25 mouse cellular contexts compared by ENCODE assay signal in the genomic region with DNA sequence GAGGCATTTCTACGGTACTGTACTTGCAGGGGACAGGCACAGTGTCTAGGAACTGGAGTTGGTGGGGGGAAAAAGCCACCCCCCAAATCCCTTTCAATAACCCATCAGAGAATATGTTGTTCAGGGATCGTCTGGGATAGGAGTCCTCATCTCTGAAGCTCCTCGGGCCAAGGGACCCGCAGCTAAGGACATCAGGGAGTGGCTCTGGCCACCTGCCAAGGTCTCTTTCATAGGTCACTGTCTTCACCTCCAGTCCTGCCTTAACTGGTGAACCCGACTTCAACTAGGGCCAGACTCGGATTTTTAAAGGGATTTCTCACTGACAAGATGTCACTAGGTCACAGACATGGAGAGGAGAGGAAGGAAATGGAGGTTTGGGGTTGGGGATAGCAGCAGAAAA. TPM values are rescaled to one million over a fixed set of nuclear protein-coding genes. Genes with fewer than 3 reads are reported as not detected.
DNase-seq lines count a peak whose midpoint lies in the region; ATAC-seq lines count a peak whose summit lies in the region.
"Had no signal": no experiment of that assay in that cellular context is flagged by ENCODE, and none has a peak within 500 bp of the region (broad histone marks: within the 10 kb centered on the region; RNA-seq: fewer than 3 reads in every experiment).

No protein-coding gene starts in this region.

- peaks cover 26% of the 10 kb centered on the region for H3K27me3 ChIP-seq in forebrain, embryonic 11.5 days (ENCODE audit: control insufficient read depth, insufficient read depth, low read length)
- H3K27me3 ChIP-seq in forebrain, embryonic 10.5 days (ENCODE audit: poor library complexity, severe bottlenecking), result peaks cover 42% of the 10 kb centered on the region
- peaks cover 28% of the 10 kb centered on the region for H3K27me3 ChIP-seq in hindbrain, embryonic 10.5 days (ENCODE audit: insufficient read depth, poor library complexity, severe bottlenecking)
- peaks cover 22% of the 10 kb centered on the region for H3K27me3 ChIP-seq in hindbrain, embryonic 11.5 days (ENCODE audit: control insufficient read depth, insufficient read depth, low read length)

- H3K9me3 ChIP-seq in forebrain, embryonic 11.5 days (ENCODE audit: control insufficient read depth, low read length), result no peaks in the 10 kb centered on the region
- H3K9me3 ChIP-seq in forebrain, embryonic 10.5 days, result no peaks in the 10 kb centered on the region
- H3K9me3 ChIP-seq in hindbrain, embryonic 10.5 days, result no peaks in the 10 kb centered on the region
- no peaks in the 10 kb centered on the region for H3K9me3 ChIP-seq in hindbrain, embryonic 11.5 days (ENCODE audit: control insufficient read depth, low read length)
- H3K9me3 ChIP-seq: embryonic facial prominence, embryonic 10.5 days; embryonic facial prominence, embryonic 12.5 days; forebrain, embryonic 13.5 days; forebrain, embryonic 15.5 days; G1E had no signal

- H3K36me3 ChIP-seq in forebrain, embryonic 11.5 days (ENCODE audit: control insufficient read depth, insufficient read depth, low read length), result no peaks in the 10 kb centered on the region
- no peaks in the 10 kb centered on the region for H3K36me3 ChIP-seq in forebrain, embryonic 10.5 days (replicated peaks)
- no peaks in the 10 kb centered on the region for H3K36me3 ChIP-seq in hindbrain, embryonic 10.5 days
- H3K36me3 ChIP-seq in hindbrain, embryonic 11.5 days (ENCODE audit: control insufficient read depth, insufficient read depth, low read length), result no peaks in the 10 kb centered on the region
- H3K36me3 ChIP-seq: embryonic facial prominence, embryonic 10.5 days; embryonic facial prominence, embryonic 12.5 days; forebrain, embryonic 15.5 days; G1E had no signal

- no peak overlapping the region for H3K9ac ChIP-seq in forebrain, embryonic 11.5 days (ENCODE audit: low read length)
- no peak overlapping the region for H3K9ac ChIP-seq in hindbrain, embryonic 11.5 days (ENCODE audit: low read depth, low read length)
- H3K9ac ChIP-seq: embryonic facial prominence, embryonic 12.5 days; forebrain, embryonic 13.5 days; forebrain, embryonic 15.5 days; forebrain, postnatal 0 days had no signal

- no peak overlapping the region for H3K27ac ChIP-seq in forebrain, embryonic 11.5 days (ENCODE audit: low read depth, low read length)
- H3K27ac ChIP-seq in forebrain, embryonic 10.5 days, result no peak overlapping the region
- no peak overlapping the region for H3K27ac ChIP-seq in hindbrain, embryonic 10.5 days
- no peak overlapping the region for H3K27ac ChIP-seq in hindbrain, embryonic 11.5 days (ENCODE audit: low read depth, low read length)
- H3K27ac ChIP-seq: embryonic facial prominence, embryonic 10.5 days; embryonic facial prominence, embryonic 12.5 days; forebrain, embryonic 13.5 days; forebrain, embryonic 15.5 days had no signal

- ATAC-seq in forebrain, embryonic 11.5 days (replicated peaks; ENCODE audit: low FRiP score), result no peak
- ATAC-seq in hindbrain, embryonic 11.5 days (ENCODE audit: low FRiP score), result no peak
- ATAC-seq: activated CD4-positive, CD25-positive, alpha-beta regulatory T cell, adult 4 months; CD4-positive, CD25-positive, alpha-beta regulatory T cell, adult 4 months; forebrain, embryonic 13.5 days; forebrain, embryonic 15.5 days; forebrain, postnatal 0 days; Patski had no signal

- no peak overlapping the region for H3K4me3 ChIP-seq in forebrain, embryonic 11.5 days (ENCODE audit: low read depth, low read length)
- H3K4me3 ChIP-seq in forebrain, embryonic 10.5 days, result no peak overlapping the region
- no peak overlapping the region for H3K4me3 ChIP-seq in hindbrain, embryonic 10.5 days
- H3K4me3 ChIP-seq in hindbrain, embryonic 11.5 days (ENCODE audit: low read depth, low read length), result no peak overlapping the region
- H3K4me3 ChIP-seq: embryonic facial prominence, embryonic 10.5 days; embryonic facial prominence, embryonic 12.5 days; forebrain, embryonic 13.5 days; forebrain, embryonic 15.5 days had no signal

- H3K4me1 ChIP-seq in forebrain, embryonic 11.5 days (replicated peaks; ENCODE audit: control insufficient read depth, insufficient read depth, low read length), result peaks cover 8% of the 10 kb centered on the region; the same call in 1 of the 2 replicates
- peaks cover 26% of the 10 kb centered on the region for H3K4me1 ChIP-seq in forebrain, embryonic 10.5 days
- peaks cover 39% of the 10 kb centered on the region for H3K4me1 ChIP-seq in hindbrain, embryonic 10.5 days (replicated peaks)
- H3K4me1 ChIP-seq in hindbrain, embryonic 11.5 days (replicated peaks; ENCODE audit: control insufficient read depth, insufficient read depth, low read length), result peaks cover 10% of the 10 kb centered on the region

- 72% methylated on average over 6 of the region's 6 CpGs for WGBS in forebrain, embryonic 11.5 days
- 77% methylated on average over 6 of the region's 6 CpGs for WGBS in forebrain, embryonic 10.5 days
- WGBS in hindbrain, embryonic 10.5 days, result 73% methylated on average over 6 of the region's 6 CpGs
- WGBS in hindbrain, embryonic 11.5 days, result 75% methylated on average over 6 of the region's 6 CpGs

- no peak overlapping the region for H3K4me2 ChIP-seq in forebrain, embryonic 11.5 days (ENCODE audit: low read depth, low read length, severe bottlenecking)
- no peak overlapping the region for H3K4me2 ChIP-seq in hindbrain, embryonic 11.5 days (replicated peaks; ENCODE audit: low read depth, low read length)
- H3K4me2 ChIP-seq: embryonic facial prominence, embryonic 12.5 days; forebrain, embryonic 13.5 days; forebrain, embryonic 15.5 days had no signal

- DNase-seq in forebrain, embryonic 11.5 days (ENCODE audit: low spot score), result peak; percentile 31
- no peak for DNase-seq in forebrain, embryonic 10.5 days (ENCODE audit: extremely low spot score, low spot score)
- DNase-seq in hindbrain, embryonic 10.5 days (ENCODE audit: low spot score), result peak; percentile 2
- no peak for DNase-seq in hindbrain, embryonic 11.5 days (ENCODE audit: low spot score)
- DNase-seq in right cerebral cortex, postnatal 4 days, result peak; percentile 4
- DNase-seq in right cerebral cortex, adult 2 months (ENCODE audit: low spot score in 2 of 2), result no peak
- DNase-seq in 416B (ENCODE audit: low read depth), result peak; percentile 70
- DNase-seq in ovary, postnatal 10 days (ENCODE audit: low spot score), result no peak
- DNase-seq: adrenal gland, adult 8-10 months; adrenal gland, postnatal 14 days; adrenal gland, postnatal 36 days; B cell, adult 2 months; cerebellum, adult 11-12 months; cerebellum, adult 2 months; cerebellum, postnatal 10 days; cerebellum, postnatal 25 days; forebrain, postnatal 0 days had no signal

RNA-seq across cellular contexts. Expression of a gene that starts 4.0 kb away (rescaled TPM):
- polyA plus RNA-seq in forebrain, embryonic 11.5 days (2014; fragmentation: Nextera tagmentation; extraction: Ambion mirVana), result 0.95 and 1.1 TPM in 2 replicates
- polyA plus RNA-seq in forebrain, embryonic 10.5 days (2016; fragmentation: Nextera tagmentation; extraction: Ambion mirVana), result 1.1 and 1.3 TPM in 2 replicates
- polyA plus RNA-seq in hindbrain, embryonic 10.5 days (2016; fragmentation: Nextera tagmentation; extraction: Ambion mirVana), result 1.5 and 4.2 TPM in 2 replicates
- 2.6 and 2.7 TPM in 2 replicates for polyA plus RNA-seq in hindbrain, embryonic 11.5 days (2014; fragmentation: Nextera tagmentation; extraction: Ambion mirVana)
- polyA plus RNA-seq: activated CD4-positive, CD25-positive, alpha-beta regulatory T cell, adult 4 months; CD4-positive, CD25-positive, alpha-beta regulatory T cell, adult 4 months; G1E had no signal

RNA-seq across cellular contexts. Expression of a gene that starts 10.8 kb away (rescaled TPM):
- polyA plus RNA-seq in forebrain, embryonic 11.5 days (2014; fragmentation: Nextera tagmentation; extraction: Ambion mirVana), result 40.9 and 43.8 TPM in 2 replicates
- polyA plus RNA-seq in forebrain, embryonic 10.5 days (2016; fragmentation: Nextera tagmentation; extraction: Ambion mirVana), result 23.9 and 26.2 TPM in 2 replicates
- polyA plus RNA-seq in hindbrain, embryonic 10.5 days (2016; fragmentation: Nextera tagmentation; extraction: Ambion mirVana), result 29.0 and 42.2 TPM in 2 replicates
- polyA plus RNA-seq in hindbrain, embryonic 11.5 days (2014; fragmentation: Nextera tagmentation; extraction: Ambion mirVana), result 42.1 and 42.2 TPM in 2 replicates

RNA-seq across cellular contexts. Expression of a gene that starts 37.9 kb away (rescaled TPM):
- polyA plus RNA-seq in forebrain, embryonic 11.5 days (2014; fragmentation: Nextera tagmentation; extraction: Ambion mirVana), result 32.3 and 34.8 TPM in 2 replicates
- 34.0 and 35.2 TPM in 2 replicates for polyA plus RNA-seq in forebrain, embryonic 10.5 days (2016; fragmentation: Nextera tagmentation; extraction: Ambion mirVana)
- polyA plus RNA-seq in hindbrain, embryonic 10.5 days (2016; fragmentation: Nextera tagmentation; extraction: Ambion mirVana), result 33.9 TPM in 2 replicates
- 26.3 and 31.5 TPM in 2 replicates for polyA plus RNA-seq in hindbrain, embryonic 11.5 days (2014; fragmentation: Nextera tagmentation; extraction: Ambion mirVana)

Comparison
In these comparisons a context has a peak if more than half of its experiments do, and no peak if none do; other contexts are left out.
1. DNase-seq: peak in forebrain, embryonic 11.5 days (single experiment), hindbrain, embryonic 10.5 days (single experiment), right cerebral cortex, postnatal 4 days (single experiment) and 416B (single experiment); none in forebrain, embryonic 10.5 days (single experiment), hindbrain, embryonic 11.5 days (single experiment), right cerebral cortex, adult 2 months (0 of 2) and ovary, postnatal 10 days (single experiment).